Mouse (Mus musculus): ENCODE results near the gene Epb42.
A peak's percentile ranks its signal among the peaks of the same experiment; 100 is the strongest.
"Not testable (repeated sequence)": the region's sequence is repeated elsewhere in the genome, so short reads cannot be mapped to it uniquely, and the experiment has no call there.

Gene Epb42

DNA sequence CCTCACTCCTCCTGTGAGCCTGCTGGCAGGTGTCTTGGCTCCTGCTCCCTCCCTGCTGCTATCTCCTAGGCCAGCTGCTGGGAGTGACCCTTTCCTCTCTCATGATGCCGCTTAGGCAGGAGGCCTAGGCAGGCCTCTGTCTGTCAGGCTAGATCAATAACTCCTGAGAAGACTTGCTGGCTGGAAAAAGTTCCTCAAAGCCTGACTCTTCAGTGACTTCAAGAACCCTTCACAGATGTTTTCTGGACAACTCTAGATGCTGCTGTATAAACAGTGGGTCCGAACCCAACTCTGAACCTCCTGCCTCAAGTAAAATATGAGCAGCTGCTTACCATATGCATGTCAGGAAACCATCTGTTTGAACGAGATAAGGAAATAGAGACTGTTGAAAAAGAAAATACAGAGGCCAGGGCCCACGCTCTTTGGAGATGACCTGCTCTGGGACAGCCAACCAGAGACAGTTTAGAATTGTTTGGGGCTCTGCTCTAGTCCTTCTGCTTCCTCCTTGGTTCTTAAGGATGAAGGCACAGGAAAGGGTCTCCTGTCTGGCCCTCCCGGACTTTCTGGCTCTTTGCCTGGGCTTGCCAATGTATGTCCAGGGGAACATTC lies at the start of gene Epb42:
Gene Epb42 (minus strand): TSS at position 340 of the 609 bp plus-strand sequence.
- DNase-seq, result no peak

DNA sequence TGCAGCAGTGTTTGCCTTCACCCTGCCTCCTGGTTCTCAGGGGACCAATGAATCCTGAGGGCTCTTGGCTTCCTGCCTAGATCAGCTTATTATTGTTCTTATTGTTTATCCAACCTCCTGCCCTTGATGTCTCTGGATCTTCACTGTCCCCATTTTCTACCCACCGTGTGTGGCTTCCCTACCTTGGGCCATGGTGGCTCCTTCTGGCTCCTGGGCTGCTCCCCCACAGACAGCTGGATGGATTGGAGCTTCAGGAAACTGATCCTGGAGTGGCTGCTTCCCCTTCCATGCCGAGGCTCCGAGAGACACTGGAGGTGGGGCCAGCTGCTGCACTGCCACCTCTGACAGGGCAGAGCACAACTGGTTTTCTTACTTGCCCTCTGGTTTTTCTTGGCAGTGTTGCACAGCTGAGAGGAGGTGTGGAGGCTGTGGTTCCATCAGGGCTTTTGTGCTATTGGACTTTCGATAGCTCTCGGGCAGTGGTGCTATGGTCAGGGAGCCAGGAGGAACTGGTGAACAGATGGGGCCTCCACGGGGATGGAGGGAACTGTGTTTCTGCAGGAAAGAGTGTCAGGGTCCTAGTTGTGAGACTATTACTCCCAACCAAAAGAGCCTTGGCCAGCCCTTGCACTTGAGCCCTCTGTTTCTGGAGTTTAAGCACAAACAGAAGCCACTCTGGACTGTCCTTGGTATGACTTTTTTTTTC lies 48.8 kb upstream of the Epb42 start, which contains the start of gene Tgm5:
Gene Tgm5 (minus strand): TSS at position 362 of the 706 bp plus-strand sequence.
- DNase-seq, result no peak

DNA sequence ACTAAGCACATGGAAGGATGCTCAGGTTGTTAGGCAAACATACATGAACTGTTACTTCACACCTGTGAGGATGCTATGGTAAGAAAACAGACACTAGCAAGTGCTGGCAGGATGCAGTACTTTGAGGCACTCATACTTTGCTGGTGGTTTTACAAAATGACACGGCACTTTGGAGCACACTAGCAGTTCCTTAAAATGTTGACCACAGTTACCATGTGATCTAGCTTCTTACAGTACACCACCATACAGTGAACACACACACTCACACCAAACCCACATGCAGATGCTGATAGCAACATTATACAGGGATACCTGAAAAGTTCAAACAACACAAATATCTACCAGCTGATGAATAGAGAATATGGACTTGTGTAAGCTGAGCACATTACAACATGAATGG lies 45.8 kb upstream of the Epb42 start:
- DNase-seq, result no peak

DNA sequence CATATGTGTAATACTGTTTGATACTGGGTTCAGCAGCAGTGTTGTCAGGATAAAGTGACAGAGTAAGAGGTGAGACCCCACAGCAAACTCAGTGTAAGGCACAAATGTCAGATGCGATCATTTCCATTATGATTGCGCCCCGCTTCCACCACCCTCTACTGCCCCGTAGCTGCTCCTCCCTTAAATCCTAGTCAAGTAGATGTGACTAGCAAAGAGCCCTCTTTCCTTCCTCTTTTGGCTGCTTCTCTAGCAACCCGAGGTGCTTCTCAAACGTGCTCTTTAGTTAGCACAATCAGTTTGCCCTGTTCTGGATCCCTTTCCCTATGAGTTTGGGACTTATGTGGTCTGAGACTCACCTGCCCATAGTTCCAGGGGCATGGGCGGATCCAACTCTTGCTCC lies 37.9 kb upstream of the Epb42 start:
- DNase-seq, result no peak

DNA sequence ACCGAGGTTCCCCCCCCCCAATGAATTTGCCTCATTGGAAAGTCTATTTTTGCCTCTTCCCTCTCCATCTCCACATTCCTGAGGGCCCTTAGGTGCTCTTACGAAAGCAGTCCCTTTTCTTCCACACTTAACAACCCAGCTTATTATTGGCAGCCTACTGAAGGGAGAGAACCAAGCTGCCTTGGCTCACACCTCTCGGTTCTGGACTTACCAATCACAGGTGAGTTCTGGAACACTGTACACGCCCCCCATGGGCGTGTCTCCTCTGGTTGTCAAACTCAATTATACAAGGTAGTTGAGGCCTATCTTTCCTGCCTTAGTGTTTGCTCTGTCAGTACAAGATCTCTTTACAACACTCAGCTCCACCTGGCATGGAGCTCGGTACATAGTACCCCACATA lies 35.0 kb upstream of the Epb42 start:
- DNase-seq, result no peak

DNA sequence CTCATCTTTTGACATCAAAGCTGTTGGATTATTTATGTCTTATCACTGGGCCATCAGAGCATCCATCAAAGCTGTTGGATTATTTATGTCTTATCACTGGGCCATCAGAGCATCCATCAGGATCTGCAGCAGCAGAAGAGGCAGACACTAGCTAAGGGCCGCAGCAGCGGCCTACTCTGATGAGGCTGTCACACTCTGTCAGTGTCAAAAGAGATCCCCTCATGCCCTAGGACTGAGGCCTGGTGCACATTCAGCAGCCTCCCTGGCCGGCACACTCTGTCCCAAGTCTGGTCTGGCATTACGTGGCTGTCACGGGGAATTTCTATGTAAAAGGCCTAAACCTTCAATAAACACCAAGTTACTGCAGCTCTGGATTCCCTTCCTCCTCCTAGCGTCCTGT lies 32.6 kb upstream of the Epb42 start:
- no peak for DNase-seq

DNA sequence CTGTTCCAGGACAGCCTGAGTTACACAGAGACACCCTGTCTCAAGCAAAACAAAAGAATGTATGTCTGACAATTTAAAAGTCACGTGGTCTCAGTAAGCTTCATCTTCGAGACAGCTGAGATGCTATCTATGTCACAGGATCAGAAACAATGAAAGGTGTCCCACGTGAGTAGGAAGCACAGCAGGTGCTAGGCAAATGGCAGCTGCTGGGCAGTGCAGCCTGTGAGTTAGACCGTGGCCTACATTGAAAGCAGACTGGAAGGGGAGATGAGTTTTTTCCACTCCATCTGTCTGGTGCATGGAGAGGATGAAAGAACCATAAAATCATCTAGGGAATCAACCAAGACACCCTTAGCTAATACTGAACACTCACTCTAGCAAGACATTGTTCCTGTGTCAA lies 30.2 kb upstream of the Epb42 start:
- no peak for DNase-seq

DNA sequence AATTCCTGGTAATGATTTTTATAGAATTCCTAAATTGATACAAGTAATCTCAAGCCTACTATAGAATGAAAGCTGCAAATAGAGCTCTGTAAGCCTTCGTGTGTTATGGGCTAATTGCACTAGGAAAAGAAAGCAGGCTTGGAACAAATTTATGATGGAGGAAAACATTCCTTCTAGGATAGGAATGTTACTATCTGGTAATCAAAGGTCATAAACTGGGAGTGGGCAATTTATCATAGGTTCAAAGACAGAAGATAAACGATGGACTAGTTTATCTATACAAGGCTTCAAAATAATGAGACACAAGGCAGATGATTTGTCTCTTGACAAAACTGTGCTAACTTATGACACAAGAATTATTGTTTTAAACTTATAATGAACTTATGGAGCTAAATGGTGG lies 24.4 kb upstream of the Epb42 start:
- no peak for DNase-seq

DNA sequence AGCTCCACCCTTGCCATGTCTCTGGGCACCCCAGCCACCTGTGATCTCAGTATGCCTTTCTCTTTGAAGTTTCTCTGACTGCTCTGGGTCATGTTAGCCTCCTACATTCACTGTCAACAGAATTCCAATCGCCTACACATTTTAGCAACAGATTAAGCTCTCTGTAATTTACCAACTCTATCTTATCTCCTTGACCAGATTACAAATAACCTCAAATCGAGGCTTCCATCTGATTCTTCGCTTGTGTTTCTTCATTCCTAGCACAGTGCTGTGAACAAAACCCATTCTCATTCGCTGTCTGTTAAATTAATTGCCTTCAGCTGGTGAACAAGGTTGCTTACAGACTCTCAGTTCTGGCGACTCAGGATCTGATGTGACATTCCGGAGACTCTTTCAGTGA lies 21.1 kb upstream of the Epb42 start:
- no peak for DNase-seq

DNA sequence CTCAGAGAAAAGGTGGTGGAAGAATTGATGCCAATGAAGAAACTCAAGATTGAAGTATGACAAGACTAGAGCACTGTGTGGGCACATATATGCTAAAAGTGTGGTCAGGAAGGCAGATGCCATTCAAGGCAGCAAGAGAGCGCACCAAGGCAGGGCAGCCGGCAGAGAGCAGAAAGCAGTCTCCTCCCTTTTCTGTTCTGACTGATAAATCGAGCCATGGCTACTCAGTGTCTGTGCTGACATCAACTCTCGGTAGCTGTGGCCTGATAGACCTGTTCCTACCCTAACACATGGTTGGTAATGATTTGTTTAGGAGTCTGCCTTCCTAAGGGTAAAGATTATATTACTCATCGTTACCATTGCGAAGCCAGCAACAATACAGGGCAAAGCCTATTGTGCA lies 19.0 kb upstream of the Epb42 start:
- DNase-seq, result no peak

DNA sequence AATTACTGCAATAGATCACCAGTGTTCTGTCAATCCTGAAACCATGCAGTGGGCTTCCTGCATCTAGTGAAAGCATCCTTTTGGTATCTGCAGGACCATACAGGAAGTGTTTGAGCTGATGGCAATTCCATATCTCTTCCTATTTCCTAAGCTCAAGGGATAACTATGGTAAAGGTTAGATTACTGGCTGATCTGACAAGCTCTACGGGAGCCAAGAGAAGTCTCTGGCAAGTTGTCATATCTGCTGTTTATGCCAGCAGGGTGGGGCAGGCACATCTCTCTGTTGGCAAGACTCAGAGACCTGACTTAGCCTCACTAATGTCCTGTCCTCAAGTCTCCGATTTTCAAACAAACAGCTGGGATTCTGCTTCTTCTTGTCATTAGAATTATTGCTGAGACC lies 17.2 kb upstream of the Epb42 start:
- DNase-seq, result no peak

DNA sequence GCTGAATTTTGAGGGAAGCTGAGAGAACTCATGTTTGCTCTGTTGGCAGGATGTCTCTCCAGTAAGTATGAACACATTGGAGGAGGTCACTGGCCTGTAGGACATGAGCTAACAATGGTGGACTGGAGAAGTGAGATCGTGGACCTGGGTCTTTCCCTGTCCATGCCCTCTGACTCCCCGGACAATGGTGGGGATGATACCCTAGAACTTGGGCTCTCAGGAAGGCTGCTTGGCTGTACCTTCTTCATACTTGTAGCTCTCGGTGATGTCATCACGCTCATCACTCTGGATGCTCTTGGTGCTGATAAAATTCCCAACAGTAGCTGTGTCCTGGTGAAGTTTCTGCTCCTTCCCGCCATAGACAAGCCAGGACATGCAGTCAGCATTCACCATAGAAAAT lies 15.3 kb upstream of the Epb42 start:
- no peak for DNase-seq

DNA sequence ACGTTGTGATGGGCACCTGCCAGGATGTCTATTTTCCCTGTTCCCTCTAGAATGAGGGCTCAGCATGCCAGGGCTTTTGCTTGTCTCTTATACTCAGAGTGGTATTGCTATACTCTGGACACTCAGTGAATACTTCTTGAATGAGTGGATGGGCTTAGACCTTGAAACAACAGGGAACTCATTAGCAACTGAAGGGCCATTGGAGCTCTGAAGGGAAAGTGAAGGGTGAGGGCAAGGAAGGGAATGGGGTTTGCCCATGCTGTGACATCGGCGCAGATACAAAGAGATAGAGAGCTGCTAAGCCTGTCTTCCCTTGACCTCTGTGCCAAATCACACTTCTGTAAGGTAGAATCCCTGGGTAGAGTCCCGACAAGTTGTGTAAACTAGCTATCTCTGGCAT lies 8.8 kb upstream of the Epb42 start:
- DNase-seq, result no peak

DNA sequence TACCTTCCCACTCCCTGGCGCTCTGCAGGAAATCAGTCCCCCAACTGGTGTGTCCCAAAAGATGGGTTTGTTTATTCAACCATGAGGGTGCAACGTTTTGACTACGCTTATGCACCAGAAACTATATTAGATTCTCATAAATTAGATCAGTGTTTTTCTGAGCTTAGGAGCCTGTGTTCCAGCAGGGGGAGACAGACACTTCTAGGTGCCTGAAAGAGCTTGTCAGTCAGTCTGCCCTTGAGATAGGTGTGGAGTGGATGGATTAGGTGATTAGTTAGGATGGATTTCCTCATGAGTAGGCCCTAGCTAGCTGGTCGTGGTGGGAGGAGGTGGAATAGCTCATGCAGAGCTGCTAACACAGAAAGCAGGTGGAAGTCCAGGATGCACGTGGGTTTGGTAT lies 4.2 kb upstream of the Epb42 start:
- peak; percentile 15 for DNase-seq

DNA sequence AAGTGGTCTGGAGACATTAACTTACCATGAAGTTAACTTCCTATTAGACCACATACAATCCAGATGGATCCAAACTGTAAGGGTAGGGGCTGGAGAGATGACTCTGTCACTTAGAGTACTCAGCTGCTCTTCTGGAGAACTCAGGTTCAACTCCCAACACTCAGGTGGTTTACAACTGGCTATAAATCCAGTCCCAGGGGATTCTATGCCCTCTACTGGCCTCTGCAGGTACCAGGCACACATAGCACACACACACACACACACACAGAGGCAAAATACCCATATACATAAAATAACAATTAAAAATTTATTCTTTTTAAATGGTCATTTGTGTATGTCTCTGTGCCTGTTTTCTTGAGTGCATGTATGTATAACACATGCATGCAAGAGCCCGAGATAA lies 2.5 kb upstream of the Epb42 start:
- no peak for DNase-seq

DNA sequence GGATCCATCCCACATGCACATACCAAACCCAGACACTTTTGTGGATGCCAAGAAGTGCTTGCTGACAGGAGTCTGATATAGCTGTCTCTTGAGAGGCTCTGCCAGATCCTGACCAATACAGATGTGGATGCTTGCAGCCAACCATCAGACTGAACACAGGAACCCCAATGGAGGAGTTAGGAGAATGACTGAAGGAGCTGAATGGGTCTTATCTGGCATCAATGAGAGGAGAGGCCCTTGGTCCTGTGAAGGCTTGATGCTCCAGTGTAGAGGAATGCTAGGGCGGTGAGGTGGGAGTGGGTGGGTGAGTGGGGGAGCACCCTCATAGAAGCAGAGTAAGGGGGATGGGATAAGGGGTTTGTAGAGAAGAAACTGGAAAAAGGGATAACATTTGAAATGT lies 2.0 kb upstream of the Epb42 start:
- DNase-seq, result not testable (repeated sequence)

DNA sequence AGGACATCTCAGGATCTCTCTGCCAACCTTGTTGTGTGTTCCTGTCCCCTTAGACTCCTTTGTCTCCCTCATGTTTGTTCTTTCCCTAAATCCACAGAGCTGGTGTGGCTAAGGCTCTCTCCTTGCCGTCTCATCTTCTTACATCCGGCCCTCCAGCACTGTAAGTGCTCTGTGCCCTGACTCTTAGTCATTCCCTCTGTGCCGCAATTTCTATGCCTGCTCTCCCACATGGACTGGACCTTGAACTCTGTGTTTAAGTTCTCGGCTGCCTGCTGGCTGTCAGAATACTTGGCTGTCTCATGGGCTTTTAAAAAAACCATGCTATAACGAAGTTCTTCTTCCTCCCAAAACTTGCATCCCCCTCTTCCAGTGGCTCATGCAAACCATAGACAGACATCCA lies 14.0 kb downstream of the Epb42 start:
- DNase-seq, result peak; percentile 12

DNA sequence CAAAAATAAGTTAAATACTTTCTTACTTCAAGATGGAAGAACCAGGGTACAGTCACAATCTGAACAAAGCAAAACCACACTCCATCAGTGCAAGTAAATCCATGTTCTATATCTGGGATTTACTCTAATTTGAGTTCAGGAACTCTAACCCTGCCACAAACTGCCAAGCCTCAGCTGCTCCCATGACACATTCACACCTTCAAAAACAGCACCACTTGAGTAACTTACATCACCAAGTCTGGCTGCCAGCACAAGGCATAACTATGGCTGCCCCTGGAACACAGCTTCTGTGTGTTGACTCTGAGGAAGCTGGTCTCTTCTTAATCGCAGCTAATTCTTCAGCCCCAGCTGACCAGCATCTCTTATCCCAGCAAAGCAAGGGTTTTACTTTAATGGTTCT lies 19.7 kb downstream of the Epb42 start:
- no peak for DNase-seq

DNA sequence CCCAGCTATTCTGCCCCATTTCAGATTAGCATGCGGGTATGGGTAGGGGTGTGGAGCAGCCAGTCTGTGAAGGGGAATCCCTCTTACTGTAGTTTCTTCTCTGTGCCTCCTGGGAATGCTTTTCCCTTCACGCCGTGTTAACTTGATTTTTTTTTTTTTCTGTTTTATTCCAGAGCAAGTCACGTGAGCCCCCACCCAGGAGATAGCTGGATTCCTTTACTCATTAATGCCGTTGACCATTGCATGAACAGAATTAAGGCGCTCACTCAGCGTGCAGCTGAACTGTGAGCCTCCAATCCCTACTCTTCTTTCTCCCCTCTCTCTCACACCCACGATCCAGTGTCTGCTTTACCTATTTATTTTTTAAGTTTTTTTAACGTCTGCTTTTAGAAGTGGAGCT lies 20.6 kb downstream of the Epb42 start:
- peak; percentile 55 for DNase-seq

DNA sequence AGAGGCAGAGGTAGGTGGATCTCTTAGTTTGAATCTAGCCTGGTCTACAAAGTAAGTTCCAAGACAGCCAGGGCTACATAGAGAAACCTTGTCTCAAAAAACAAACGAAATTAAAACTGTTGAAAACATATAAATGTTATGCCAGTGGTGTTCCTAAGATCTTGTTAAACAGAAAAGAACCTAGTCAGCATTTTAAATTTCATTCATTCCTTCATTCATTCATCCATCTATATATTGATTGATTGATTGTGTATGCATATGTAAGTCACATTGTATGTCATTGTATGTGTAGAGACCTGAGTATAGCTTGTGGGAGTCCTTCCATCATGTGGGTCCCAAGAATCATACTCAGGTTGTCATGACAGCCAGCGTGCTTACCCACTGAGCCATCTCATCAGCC lies 21.4 kb downstream of the Epb42 start:
- no peak for DNase-seq

DNA sequence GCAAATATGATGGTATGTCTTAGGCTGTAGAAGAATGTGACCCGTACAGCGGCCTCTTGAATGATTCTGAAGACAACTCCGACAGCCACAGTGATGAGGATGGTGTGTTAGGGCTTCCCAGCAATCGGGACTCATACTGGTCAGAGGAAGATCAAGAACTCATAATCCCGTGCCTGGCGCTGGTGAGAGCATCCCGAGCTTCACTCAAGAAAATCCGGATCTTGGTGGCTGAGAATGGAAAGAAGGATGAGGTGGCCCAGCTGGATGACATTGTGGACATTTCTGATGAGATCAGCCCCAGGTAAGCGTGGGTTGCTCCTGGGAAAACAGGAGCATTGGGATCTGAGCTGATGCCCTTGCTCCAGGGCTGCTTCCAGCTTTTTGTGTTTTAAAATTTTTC lies 24.2 kb downstream of the Epb42 start:
- no peak for DNase-seq

DNA sequence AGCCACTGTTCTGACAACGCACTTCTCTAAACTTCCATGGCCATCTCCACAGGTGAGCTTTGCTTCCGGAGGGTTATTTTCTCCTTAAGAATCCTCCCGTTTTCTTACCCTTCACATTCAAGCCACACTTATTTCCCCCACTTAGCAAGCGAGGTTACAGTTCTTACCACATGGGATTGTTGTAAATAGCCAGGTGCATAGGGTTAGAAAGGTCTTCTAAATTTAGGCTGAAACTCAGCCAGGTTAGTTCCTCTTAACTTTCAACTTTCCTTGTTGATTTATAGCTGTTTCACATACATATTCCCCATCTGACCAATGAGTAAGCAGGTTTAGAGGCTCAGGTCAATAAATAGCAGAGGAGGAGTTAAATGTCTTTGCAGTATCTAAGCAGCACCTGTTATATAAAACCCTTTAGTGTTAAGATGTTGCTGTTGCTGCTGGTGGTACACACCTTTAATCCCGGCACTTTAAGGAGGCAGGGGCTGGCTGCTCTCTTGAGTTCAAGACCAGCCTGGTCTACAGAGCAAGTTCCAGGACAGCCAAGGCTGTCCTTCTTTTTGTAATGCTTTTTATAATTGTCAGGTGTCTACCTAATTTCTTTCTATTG lies 27.7 kb downstream of the Epb42 start:
- no peak for DNase-seq

DNA sequence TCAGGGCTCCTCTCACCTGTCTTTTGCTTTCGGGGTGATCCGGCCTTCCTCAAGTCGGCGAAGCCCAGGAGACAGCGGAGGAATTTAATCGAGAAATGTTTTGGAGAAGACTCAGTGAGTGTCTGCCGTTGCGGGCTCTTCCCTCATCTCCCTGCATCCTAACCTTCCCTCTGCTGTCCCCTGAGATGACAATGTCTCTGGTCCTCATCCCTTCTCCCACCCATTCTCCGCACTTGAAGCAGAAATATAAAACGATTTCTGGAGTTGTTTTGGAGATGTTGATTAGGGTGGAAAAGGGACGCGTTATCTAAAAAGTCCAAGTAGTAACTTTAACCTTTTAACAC lies 28.2 kb downstream of the Epb42 start:
- no peak for DNase-seq

DNA sequence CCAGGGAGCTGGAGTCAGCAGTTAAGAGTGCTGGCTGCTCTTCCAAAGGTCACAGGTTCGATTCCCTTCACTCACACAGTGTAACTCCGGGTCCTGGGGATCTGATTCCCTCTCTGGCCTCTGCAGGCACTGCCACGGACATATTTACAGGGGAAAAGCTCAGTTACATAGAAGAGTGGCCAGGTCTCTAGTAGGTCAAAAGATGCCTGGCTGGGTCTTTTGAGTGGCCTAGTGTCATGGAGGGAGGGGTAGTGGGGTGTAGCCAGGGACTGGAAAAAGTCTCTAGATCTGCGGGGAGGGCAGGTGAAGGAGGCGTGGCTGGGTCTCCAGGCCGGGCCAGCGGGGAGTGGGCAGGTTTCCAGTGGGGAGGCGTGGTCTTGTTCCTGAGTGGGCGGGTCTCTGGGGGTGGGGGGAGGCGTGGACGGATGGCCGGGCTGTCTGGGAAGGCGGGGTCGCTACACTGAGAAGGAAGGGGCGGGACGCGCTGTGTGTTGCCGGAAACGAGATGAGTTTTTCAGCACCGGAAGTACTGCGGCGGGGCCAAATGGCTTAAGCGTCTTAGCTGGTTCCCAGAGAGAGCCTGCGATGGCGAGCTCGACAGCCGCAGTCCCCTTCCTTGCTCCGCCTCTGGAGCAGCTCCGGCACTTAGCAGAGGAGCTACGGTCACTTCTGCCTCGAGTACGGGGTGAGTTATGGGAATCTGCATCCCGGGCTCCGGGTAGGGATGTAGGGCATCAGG lies 28.8 kb downstream of the Epb42 start, which contains the start of gene Ccndbp1:
Gene Ccndbp1 (plus strand): TSS at position 479 of the 739 bp plus-strand sequence.
- peak; percentile 92 for DNase-seq

All from kidney, adult 11 months (tissue).